Mouse (Mus musculus): ENCODE measurements around the gene Rab3d. TPM values are rescaled to one million over a fixed set of nuclear protein-coding genes. Genes with fewer than 3 reads are reported as not detected.

The Rab3d gene
- total RNA-seq (2022): 10 to 100 TPM; 13.2 to 16.4 (median 15.4) TPM

- peak; percentile 93 for DNase-seq (ENCODE audit: low spot score)
These were observed at the start of gene Rab3d for GRCm38 (mm10) chr9:21918035-21918592. Rab3d (minus strand) TSS chr9:21918192.

GRCm38 (mm10) chr9:21963417-21963816 lies 45.4 kb upstream of the Rab3d start, which contains the start of gene Epor:
Epor (minus strand) TSS chr9:21963506.
- peak; percentile 65 for DNase-seq (ENCODE audit: low spot score)

GRCm38 (mm10) chr9:21962416-21963059 lies 44.5 kb upstream of the Rab3d start:
- peak; percentile 58 for DNase-seq (ENCODE audit: low spot score)

- no peak for DNase-seq (ENCODE audit: low spot score)
These were observed 44.0 kb upstream of the Rab3d start for GRCm38 (mm10) chr9:21962010-21962409.

GRCm38 (mm10) chr9:21961366-21961980 lies 43.5 kb upstream of the Rab3d start:
- no peak for DNase-seq (ENCODE audit: low spot score)

GRCm38 (mm10) chr9:21960558-21961208 lies 42.7 kb upstream of the Rab3d start:
- DNase-seq (ENCODE audit: low spot score): no peak

GRCm38 (mm10) chr9:21960135-21960534 lies 42.1 kb upstream of the Rab3d start:
- no peak for DNase-seq (ENCODE audit: low spot score)

GRCm38 (mm10) chr9:21959244-21959643 lies 41.3 kb upstream of the Rab3d start:
- DNase-seq (ENCODE audit: low spot score): no peak

- DNase-seq (ENCODE audit: low spot score): no peak
These were observed 40.4 kb upstream of the Rab3d start for GRCm38 (mm10) chr9:21958372-21958771.

GRCm38 (mm10) chr9:21955570-21956281 lies 37.7 kb upstream of the Rab3d start, which contains the start of gene Swsap1:
Swsap1 (plus strand) TSS chr9:21955755.
- DNase-seq (ENCODE audit: low spot score): peak; percentile 100

GRCm38 (mm10) chr9:21955225-21955569 lies 37.2 kb upstream of the Rab3d start:
- no peak for DNase-seq (ENCODE audit: low spot score)

GRCm38 (mm10) chr9:21954635-21955034 lies 36.6 kb upstream of the Rab3d start:
- DNase-seq (ENCODE audit: low spot score): no peak

- no peak for DNase-seq (ENCODE audit: low spot score)
These were observed 35.6 kb upstream of the Rab3d start for GRCm38 (mm10) chr9:21953600-21953999.

GRCm38 (mm10) chr9:21951977-21952376 lies 34.0 kb upstream of the Rab3d start:
- no peak for DNase-seq (ENCODE audit: low spot score)

GRCm38 (mm10) chr9:21950322-21950721 lies 32.3 kb upstream of the Rab3d start:
- DNase-seq (ENCODE audit: low spot score): peak; percentile 67

GRCm38 (mm10) chr9:21948790-21949189 lies 30.8 kb upstream of the Rab3d start:
- no peak for DNase-seq (ENCODE audit: low spot score)

GRCm38 (mm10) chr9:21948146-21948545 lies 30.2 kb upstream of the Rab3d start:
- DNase-seq (ENCODE audit: low spot score): no peak

GRCm38 (mm10) chr9:21947540-21948130 lies 29.6 kb upstream of the Rab3d start:
- DNase-seq (ENCODE audit: low spot score): no peak

- DNase-seq (ENCODE audit: low spot score): no peak
These were observed 26.3 kb upstream of the Rab3d start for GRCm38 (mm10) chr9:21944267-21944666.

- DNase-seq (ENCODE audit: low spot score): no peak
These were observed 25.6 kb upstream of the Rab3d start for GRCm38 (mm10) chr9:21943638-21944037.

- DNase-seq (ENCODE audit: low spot score): no peak
These were observed 25.1 kb upstream of the Rab3d start for GRCm38 (mm10) chr9:21943046-21943445.
